Mouse (Mus musculus): Measurements from ENCODE around the gene Xndc1.

DNA sequence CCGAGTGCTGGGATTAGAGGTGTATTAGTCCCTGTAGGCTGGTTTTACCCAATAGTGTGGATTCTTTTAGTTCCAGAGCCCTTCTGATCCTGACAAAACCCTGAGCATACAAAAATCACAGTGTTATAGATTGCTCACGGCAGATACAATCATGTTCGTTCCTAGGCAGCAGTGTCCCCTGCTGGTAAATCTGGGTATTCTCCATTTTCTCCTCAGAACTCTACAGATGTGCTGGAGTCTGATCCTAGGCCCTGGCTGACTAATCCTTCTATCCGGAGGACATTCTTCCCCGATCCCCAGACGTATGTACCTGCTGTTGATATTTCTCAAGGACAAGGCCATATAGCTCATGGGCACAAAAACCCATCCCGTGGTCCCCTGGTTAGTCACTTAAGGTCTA, 13.2 kb downstream of the Xndc1 start:
- TF ChIP-seq EP300 (IDR thresholded peaks at IDR 0.05; ENCODE audit: low read depth) (no peak), CTCF (IDR thresholded peaks at IDR 0.05; ENCODE audit: low read depth) (peak; percentile 64)
